Mouse (Mus musculus) heart, postnatal 36 days (tissue): ENCODE measurements around the gene Epdr1. TPM values are rescaled to one million over a fixed set of nuclear protein-coding genes. Genes with fewer than 3 reads are reported as not detected.
A peak's percentile ranks its signal among the peaks of the same experiment; 100 is the strongest.

Experiments used
- DNase-seq, 2 experiments: peaks; one replicate each; pipeline ENCODE4 v3.0.0; 2021 to 2022
- intact Hi-C: fragments of 180-260 bp; cut with DNase I; formaldehyde crosslinking; loops from one replicate; pipeline ENCODE4 v1.15.1; 2025
- total RNA-seq, 2 experiments: library from RNA; stranded (reverse); gene quantifications; 2 replicates each; pipeline ENCODE4 v1.2.3; 2021

Gene Epdr1
- total RNA-seq = 10 to 100 TPM; 18.1 to 20.4 TPM

- intact Hi-C loops = no loop called here
- DNase-seq = peak; percentile 32 to 53
Observed at GRCm38 (mm10) chr13:19619216-19619927, at the start of gene Epdr1. Gene Epdr1, minus strand, starts transcription at chr13:19619927.

- intact Hi-C loops = no loop called here
- no peak for DNase-seq
Observed at GRCm38 (mm10) chr13:19668355-19669140, 48.8 kb upstream of the Epdr1 start.

- intact Hi-C loops = no loop called here
Observed at GRCm38 (mm10) chr13:19652405-19652804, 32.7 kb upstream of the Epdr1 start.

GRCm38 (mm10) chr13:19649824-19650223, 30.1 kb upstream of the Epdr1 start:
- intact Hi-C loops = no loop called here
- no peak for DNase-seq

More at GRCm38 (mm10) chr13:19652405-19652804, 32.7 kb upstream of the Epdr1 start:
- no peak for DNase-seq

DNA sequence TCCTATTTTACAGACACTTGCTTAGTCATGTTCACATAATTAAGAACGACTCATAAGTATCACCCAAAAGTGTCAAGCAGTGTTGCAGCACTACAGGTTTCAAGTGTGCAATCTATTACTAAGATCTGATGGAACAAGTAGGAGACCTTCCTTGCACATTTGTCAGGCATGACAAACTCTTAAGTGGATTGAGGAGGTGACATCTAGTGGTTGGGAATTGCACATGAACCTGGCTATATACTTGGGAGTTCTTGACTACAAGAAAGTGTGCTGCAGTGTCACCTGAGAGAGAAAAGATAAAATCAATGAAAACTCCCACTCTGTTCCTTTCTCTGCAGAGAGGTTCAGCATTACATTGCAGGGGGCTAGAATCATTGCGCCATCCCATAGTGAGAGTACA, 24.5 kb upstream of the Epdr1 start:
- intact Hi-C loops = loop anchor here (5.0 kb wide), 2 partner anchors 207 to 277 kb away; no protein-coding TSS in a partner anchor
- no peak for DNase-seq

DNA sequence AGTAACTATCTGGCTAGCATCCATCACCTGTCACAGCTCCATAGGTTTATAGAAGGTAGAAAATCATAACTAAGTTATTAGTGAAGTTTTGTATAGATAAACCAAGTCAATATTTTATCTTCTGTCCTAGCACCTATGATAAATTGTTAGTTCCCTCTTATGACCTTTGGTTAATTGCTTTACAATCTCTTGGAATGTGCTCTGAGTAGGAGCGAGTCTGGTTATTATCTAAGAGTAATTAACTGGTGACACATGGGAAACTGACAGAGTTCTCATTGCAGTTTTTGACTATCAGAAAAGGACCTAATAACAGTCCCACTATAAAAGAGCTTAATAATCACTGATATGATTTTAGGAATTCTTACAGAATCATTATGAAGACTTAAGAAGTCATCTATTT, 23.8 kb upstream of the Epdr1 start:
- intact Hi-C loops = loop anchor here (5.0 kb wide), 2 partner anchors 206 to 276 kb away; no protein-coding TSS in a partner anchor
- no peak for DNase-seq

DNA sequence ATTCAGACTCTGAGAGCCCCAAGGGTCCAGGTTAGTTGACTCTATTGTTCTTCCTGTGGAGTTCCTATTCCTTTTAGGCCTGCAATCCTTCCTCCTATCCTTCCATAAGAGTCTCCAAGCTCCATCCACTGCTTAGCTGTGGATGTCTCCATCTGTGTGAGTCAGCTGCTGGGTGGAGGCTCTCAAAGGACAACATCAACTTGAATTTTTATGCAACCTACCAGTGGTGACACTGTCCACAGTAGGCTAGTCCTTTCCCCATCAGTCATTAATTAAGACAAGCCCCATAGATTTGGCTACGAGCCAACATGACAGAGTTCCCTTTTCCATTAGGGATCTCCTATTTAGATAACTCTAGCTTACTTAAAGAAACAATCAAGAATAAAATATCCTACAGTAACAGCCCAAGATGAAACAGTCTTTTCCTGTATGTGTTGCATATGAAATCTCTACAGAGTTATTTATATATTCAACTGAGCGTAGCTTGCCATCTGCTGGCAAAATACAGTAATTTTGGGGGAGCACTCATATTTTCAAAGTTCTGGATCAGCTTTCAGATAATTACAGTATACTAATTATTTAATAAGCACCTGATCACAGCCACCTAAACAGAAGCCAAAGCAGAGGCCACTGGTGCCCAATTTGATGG, 20.6 kb upstream of the Epdr1 start:
- intact Hi-C loops = loop anchor here (5.0 kb wide), 2 partner anchors 203 to 273 kb away; no protein-coding TSS in a partner anchor
- DNase-seq = no peak

DNA sequence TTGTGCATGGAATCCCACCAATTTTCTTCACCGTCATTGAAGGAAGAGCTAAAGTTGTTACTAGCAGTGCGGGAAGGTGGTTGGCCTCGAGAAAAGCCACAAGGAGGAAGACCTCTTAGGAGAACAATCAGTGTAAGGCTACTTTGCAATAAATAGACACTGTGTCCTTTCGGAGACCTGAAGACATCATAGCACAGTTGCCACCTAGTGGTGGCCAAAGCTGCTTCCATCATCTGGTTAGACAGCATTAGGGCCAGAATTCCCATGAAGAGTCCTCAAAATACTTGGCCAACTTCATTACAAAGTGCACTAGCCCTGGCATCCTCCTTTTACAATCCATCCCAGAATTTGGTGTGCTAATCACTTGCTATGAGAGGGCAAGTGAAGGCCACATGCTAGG, 16.4 kb upstream of the Epdr1 start:
- no peak for DNase-seq
- intact Hi-C loops = no loop called here

DNA sequence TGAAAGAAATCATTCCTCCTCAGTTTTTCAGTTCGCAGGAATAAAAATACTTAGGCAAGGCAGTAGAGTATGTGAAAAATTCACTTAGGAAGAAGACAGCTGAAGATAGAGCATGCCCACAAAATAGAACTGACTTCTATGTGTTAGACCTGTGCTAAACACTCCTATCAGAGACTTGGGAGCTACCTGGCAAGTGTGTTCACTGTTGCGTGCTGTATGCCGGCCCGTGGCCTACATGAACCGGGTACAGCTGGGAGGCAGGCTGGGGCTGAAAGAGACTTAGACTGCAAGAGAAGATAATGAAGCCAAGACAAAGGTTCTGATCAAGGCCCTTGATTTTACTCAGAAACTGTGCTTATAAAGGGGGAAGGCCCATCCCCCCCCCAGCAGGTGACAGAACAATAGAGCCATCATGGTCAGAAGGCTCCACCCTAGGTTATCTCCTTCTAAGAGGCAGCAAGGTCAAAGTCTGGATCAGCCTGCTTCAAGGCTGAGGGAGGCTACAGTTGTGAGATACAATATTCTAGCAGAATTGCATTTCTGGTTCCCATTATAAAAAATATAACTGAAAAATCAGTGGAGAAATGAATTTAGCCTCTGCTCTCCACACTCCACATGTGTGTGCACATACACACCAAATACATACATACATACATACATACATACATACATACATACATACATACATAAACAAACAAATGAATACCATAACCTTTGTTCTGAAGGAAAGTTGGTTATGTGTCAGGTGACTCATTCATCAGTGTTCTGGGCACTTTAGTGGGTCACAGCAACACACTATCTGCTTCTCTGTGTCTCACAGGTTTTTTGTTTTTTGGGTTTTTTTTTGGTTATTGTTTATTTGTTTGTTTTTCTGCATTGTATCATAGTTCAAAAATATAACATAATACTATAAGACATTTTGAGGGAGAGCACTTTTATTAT, 11.3 kb upstream of the Epdr1 start:
- intact Hi-C loops = no loop called here
- no peak for DNase-seq

DNA sequence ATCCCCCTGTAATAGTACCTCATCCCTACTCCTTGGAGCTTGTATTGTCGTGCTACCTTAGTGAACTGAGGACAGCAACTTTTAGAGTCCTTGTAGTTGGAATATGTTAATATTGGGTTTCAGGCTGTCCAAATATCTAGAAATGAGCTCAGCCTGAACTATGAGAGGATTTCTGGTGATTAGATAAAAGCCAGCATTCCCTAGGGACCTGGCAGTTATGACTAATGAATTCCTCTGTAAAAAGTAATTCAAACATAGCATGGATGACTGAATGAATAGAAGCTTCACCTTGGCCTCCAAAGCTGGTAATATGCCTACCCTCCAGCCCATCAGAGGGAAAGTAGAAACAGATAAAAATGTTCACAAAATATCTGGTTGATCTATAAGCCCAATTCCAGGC, 6.7 kb upstream of the Epdr1 start:
- no peak for DNase-seq
- intact Hi-C loops = no loop called here

DNA sequence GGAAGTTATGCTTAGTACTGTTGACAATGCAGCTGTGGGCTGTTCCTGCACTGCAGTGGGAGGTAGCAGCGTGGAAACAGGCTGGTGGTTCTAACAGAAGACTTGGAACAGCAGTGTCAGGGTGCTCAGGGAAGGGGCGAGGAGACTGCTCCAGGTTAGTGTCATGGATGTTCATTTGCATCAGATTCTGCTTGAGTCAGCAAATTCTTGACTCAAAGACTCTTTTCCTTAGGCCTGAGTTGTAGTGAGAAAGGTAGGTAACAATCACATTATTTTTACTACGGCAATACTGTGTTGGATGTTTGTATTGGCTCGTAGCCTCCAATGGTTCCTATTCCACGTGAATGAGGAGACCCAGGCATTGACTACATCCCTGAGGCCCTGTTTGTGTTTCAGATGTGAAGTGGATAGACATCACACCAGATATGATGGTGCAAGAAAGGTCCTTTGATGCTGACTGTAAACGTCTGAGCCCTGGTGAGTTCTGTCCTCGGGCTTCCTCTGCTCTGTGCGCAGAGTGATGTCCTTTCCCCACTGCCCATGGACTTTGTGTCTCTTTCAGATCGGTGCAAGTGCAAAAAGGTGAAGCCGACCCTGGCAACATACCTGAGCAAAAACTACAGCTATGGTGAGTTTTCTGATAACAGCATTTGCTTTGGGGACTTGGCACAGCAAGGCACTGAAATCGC, 5.0 kb upstream of the Epdr1 start:
- no peak for DNase-seq
- intact Hi-C loops = no loop called here

- peak in 1 of 2 experiments; percentile 5 for DNase-seq
- intact Hi-C loops = no loop called here
Observed at GRCm38 (mm10) chr13:19623228-19623905, 3.6 kb upstream of the Epdr1 start.

DNA sequence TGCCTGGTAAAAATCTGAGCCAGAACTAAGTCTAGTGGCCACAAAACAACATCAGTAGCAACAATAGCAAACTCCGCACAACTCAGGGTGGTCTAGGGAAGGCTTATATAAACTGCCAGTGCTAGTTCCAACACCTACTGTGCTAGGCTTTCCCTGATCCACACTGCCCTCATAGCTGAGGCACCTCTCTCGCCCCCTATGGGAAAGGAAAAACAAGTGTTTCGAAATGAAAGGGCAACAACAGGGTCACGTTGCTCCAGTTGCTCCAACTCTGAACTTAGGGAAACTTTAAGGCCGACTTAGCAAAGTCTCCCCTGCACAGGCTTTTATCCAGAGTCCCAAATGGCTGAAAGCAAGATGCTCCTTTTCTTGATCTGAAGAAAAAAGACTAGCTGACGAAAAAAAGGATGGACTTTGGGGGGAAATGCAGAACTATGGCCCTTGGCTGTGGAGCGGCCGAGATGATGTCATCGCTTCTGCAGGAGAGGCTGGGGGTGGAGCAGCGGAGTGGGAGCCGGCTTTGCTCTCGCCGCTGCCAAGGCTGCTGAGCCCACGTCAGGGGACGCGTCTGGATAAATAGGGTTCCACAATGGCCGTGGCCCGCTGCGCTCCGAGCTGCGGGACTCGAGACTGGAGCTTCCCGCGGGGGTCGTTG, 3.0 kb upstream of the Epdr1 start, which contains the start of gene Sfrp4:
Sfrp4 (plus strand) TSS at position 532 of the 655 bp plus-strand sequence.
- peak; percentile 38 for DNase-seq
- intact Hi-C loops = no loop called here

- intact Hi-C loops = no loop called here
- DNase-seq = no peak
Observed at GRCm38 (mm10) chr13:19618841-19619215, 899 bp downstream of the Epdr1 start.

- no peak for DNase-seq
- intact Hi-C loops = no loop called here
Observed at GRCm38 (mm10) chr13:19618081-19618480, 1.6 kb downstream of the Epdr1 start.

- intact Hi-C loops = no loop called here
- no peak for DNase-seq
Observed at GRCm38 (mm10) chr13:19614311-19614710, 5.4 kb downstream of the Epdr1 start.

- intact Hi-C loops = no loop called here
Observed at GRCm38 (mm10) chr13:19613426-19613825, 6.3 kb downstream of the Epdr1 start.

GRCm38 (mm10) chr13:19612963-19613362, 6.8 kb downstream of the Epdr1 start:
- no peak for DNase-seq
- intact Hi-C loops = no loop called here

More at GRCm38 (mm10) chr13:19613426-19613825, 6.3 kb downstream of the Epdr1 start:
- no peak for DNase-seq
